In genomic region chr9:107644495-107645152, GRCm38 (mm10) we compare ENCODE assay signal across 8 mouse cellular contexts. TPM values are rescaled to one million over a fixed set of nuclear protein-coding genes. Genes with fewer than 3 reads are reported as not detected.
DNase-seq lines count a peak whose midpoint lies in the region; ATAC-seq and TF ChIP-seq lines count a peak whose summit lies in the region.

No protein-coding gene starts in this region.

- peak overlapping the region; percentile 39 for H3K4me3 ChIP-seq in hindbrain, embryonic 16.5 days (ENCODE audit: low read length)
- H3K4me3 ChIP-seq in left cerebral cortex, adult 2 months, result peak overlapping the region; percentile 38

- peak overlapping the region; percentile 67 for H3K4me2 ChIP-seq in hindbrain, embryonic 16.5 days (ENCODE audit: low read length)

- H3K36me3 ChIP-seq in hindbrain, embryonic 16.5 days (ENCODE audit: control insufficient read depth, insufficient read depth, low read length), result no peaks in the 10 kb centered on the region

- WGBS in hindbrain, embryonic 16.5 days, result 7% methylated on average over 35 of the region's 35 CpGs

- no peaks in the 10 kb centered on the region for H3K9me3 ChIP-seq in hindbrain, embryonic 16.5 days (ENCODE audit: control insufficient read depth, low read length)

- peak; percentile 90 for DNase-seq in T-cell, adult 2 months (ENCODE audit: low spot score)
- peak; percentile 93 to 95 for DNase-seq in cerebellum, postnatal 36 days
- peak; percentile 91 for DNase-seq in gastrocnemius, adult 18-20 months (ENCODE audit: low spot score)
- peak; percentile 91 to 92 for DNase-seq in left cerebral cortex, adult 2 months (ENCODE audit: extremely low spot score in 1 of 2, low spot score in 2 of 2)
- DNase-seq in right cerebral cortex, adult 18-20 months, result peak; percentile 91
- peak; percentile 89 for DNase-seq in urinary bladder, adult 2 months (ENCODE audit: low spot score)

- peaks cover 6% of the 10 kb centered on the region for H3K4me1 ChIP-seq in hindbrain, embryonic 16.5 days (ENCODE audit: control insufficient read depth, insufficient read depth, low read depth, low read length)

- intact Hi-C loops in left cerebral cortex, adult 2 months (cut with DNase I), result loop anchor here (1.0 kb wide), 4 partner anchors 18 to 94 kb away; no protein-coding TSS in a partner anchor

- peak; percentile 84 for ATAC-seq in hindbrain, embryonic 16.5 days
- peak; percentile 79 for ATAC-seq in megakaryocyte, adult 5-6 weeks (ENCODE audit: poor library complexity, severe bottlenecking)

- H3K27ac ChIP-seq in hindbrain, embryonic 16.5 days (ENCODE audit: low read depth, low read length), result peak overlapping the region; percentile 49
- peak overlapping the region; percentile 70 for H3K27ac ChIP-seq in left cerebral cortex, adult 2 months

- TF ChIP-seq CTCF in left cerebral cortex, adult 2 months (IDR thresholded peaks at IDR 0.05), result no peak; the same call in none of the 2 replicates

- no peaks in the 10 kb centered on the region for H3K27me3 ChIP-seq in hindbrain, embryonic 16.5 days (replicated peaks; ENCODE audit: control insufficient read depth, insufficient read depth, low read length)

- peak overlapping the region; percentile 63 for H3K9ac ChIP-seq in hindbrain, embryonic 16.5 days (ENCODE audit: low read depth, low read length)

RNA-seq across cellular contexts. Expression of gene Gnai2, which starts 9.5 kb away (rescaled TPM):
- total RNA-seq in gastrocnemius, adult 18-20 months (2021), result 10 to 100 TPM; 59.3 to 75.5 TPM
- 302 and 317 TPM in 2 replicates for polyA plus RNA-seq in hindbrain, embryonic 16.5 days (2015; fragmentation: Nextera tagmentation; extraction: Ambion mirVana)
- 100 to 1,000 TPM; 201 to 213 TPM for total RNA-seq in left cerebral cortex, adult 2 months (2021)
- 749 and 768 TPM in 2 replicates for total RNA-seq in megakaryocyte, adult 5-6 weeks (2015)
- total RNA-seq in megakaryocyte, adult 5-6 weeks (2017), result 859 and 871 TPM in 2 replicates
- polyA plus RNA-seq in urinary bladder, adult 2 months (2012; rRNA removed), result 449 and 465 TPM in 2 replicates

RNA-seq across cellular contexts. Expression of gene Slc38a3, which starts 24.7 kb away (rescaled TPM):
- total RNA-seq in gastrocnemius, adult 18-20 months (2021), result 10 to 100 TPM; 57.7 to 62.0 TPM
- polyA plus RNA-seq in hindbrain, embryonic 16.5 days (2015; fragmentation: Nextera tagmentation; extraction: Ambion mirVana), result 53.2 and 55.0 TPM in 2 replicates
- total RNA-seq in left cerebral cortex, adult 2 months (2021), result 10 to 100 TPM; 74.7 to 76.2 TPM
- total RNA-seq in megakaryocyte, adult 5-6 weeks (2015), result not detected in 2 replicates
- not detected in 2 replicates for total RNA-seq in megakaryocyte, adult 5-6 weeks (2017)
- polyA plus RNA-seq in urinary bladder, adult 2 months (2012; rRNA removed), result 0.44 and 0.45 TPM in 2 replicates

RNA-seq across cellular contexts. Expression of gene Gnat1, which starts 34.9 kb away (rescaled TPM):
- total RNA-seq in gastrocnemius, adult 18-20 months (2021), result not detected
- polyA plus RNA-seq in hindbrain, embryonic 16.5 days (2015; fragmentation: Nextera tagmentation; extraction: Ambion mirVana), result 1.3 and 2.7 TPM in 2 replicates
- under 1 TPM in 1 of 2 experiments, not detected in 1; 0.18 TPM for total RNA-seq in left cerebral cortex, adult 2 months (2021)
- not detected in 2 replicates for total RNA-seq in megakaryocyte, adult 5-6 weeks (2015)
- total RNA-seq in megakaryocyte, adult 5-6 weeks (2017), result not detected in 2 replicates
- 0.06 TPM in 1 of 2 replicates, not detected in the other for polyA plus RNA-seq in urinary bladder, adult 2 months (2012; rRNA removed)

RNA-seq across cellular contexts. Expression of gene Sema3b, which starts 35.6 kb away (rescaled TPM):
- total RNA-seq in gastrocnemius, adult 18-20 months (2021), result 10 to 100 TPM; 11.0 to 11.4 TPM
- 5.6 and 7.0 TPM in 2 replicates for polyA plus RNA-seq in hindbrain, embryonic 16.5 days (2015; fragmentation: Nextera tagmentation; extraction: Ambion mirVana)
- 1 to 10 TPM; 3.3 to 4.1 TPM for total RNA-seq in left cerebral cortex, adult 2 months (2021)
- not detected in 2 replicates for total RNA-seq in megakaryocyte, adult 5-6 weeks (2015)
- total RNA-seq in megakaryocyte, adult 5-6 weeks (2017), result 0.08 TPM in 1 of 2 replicates, not detected in the other
- 57.1 and 71.0 TPM in 2 replicates for polyA plus RNA-seq in urinary bladder, adult 2 months (2012; rRNA removed)

RNA-seq across cellular contexts. Expression of gene Ifrd2, which starts 57.2 kb away (rescaled TPM):
- total RNA-seq in gastrocnemius, adult 18-20 months (2021), result 10 to 100 TPM; 44.6 to 49.7 TPM
- 13.5 and 16.9 TPM in 2 replicates for polyA plus RNA-seq in hindbrain, embryonic 16.5 days (2015; fragmentation: Nextera tagmentation; extraction: Ambion mirVana)
- 10 to 100 TPM; 10.5 to 10.9 TPM for total RNA-seq in left cerebral cortex, adult 2 months (2021)
- 6.8 and 11.1 TPM in 2 replicates for total RNA-seq in megakaryocyte, adult 5-6 weeks (2015)
- total RNA-seq in megakaryocyte, adult 5-6 weeks (2017), result 8.7 and 9.9 TPM in 2 replicates
- 31.3 and 36.0 TPM in 2 replicates for polyA plus RNA-seq in urinary bladder, adult 2 months (2012; rRNA removed)

Comparison
In these comparisons a context has a peak if more than half of its experiments do, and no peak if none do; other contexts are left out.
1. Peak in every context shown above with its lines: DNase-seq, ATAC-seq, H3K4me3 ChIP-seq and H3K27ac ChIP-seq.
2. RNA of gene Slc38a3, which starts 24.7 kb away (total RNA-seq): 74.7 to 76.2 TPM in left cerebral cortex, adult 2 months and 57.7 to 62.0 TPM in gastrocnemius, adult 18-20 months; not detected in megakaryocyte, adult 5-6 weeks; every median in the first group is over 10 times any median in the second.